Mouse (Mus musculus) liver, embryonic 14.5 days (tissue): ENCODE measurements around the gene Nckap5l. TPM values are rescaled to one million over a fixed set of nuclear protein-coding genes. Genes with fewer than 3 reads are reported as not detected.
"Not testable (repeated sequence)": the region's sequence is repeated elsewhere in the genome, so short reads cannot be mapped to it uniquely, and the experiment has no call there.

ENCODE experiments used
- ATAC-seq: fragments of 200-750 bp; cut with Nextera tagmentation; 2 replicates; pipeline ENCODE4 v1.8.0; 2017; ENCODE audit warnings: moderate number of reproducible peaks, mild to moderate bottlenecking, moderate library complexity; ENCODE audit not compliant: insufficient read depth
- DNase-seq, 3 experiments: peaks; one replicate each; pipeline ENCODE4 v3.0.0-alpha.2; 2012 to 2013; ENCODE audit warnings: low read depth in 3 of 3, low spot score in 3 of 3
- H3K27ac ChIP-seq: fragments of 300-500 bp; sonication (generic); 2 replicates; pipeline ENCODE4 v1.5.1; 2014; ENCODE audit warnings: moderate library complexity, mild to moderate bottlenecking, control low read depth, inconsistent platforms
- H3K27me3 ChIP-seq: fragments of 300-500 bp; sonication (generic); 2 replicates; pipeline ENCODE4 v1.6.1; 2014; ENCODE audit warnings: mild to moderate bottlenecking, low read length, moderate library complexity; ENCODE audit not compliant: control insufficient read depth, insufficient read depth
- H3K36me3 ChIP-seq: fragments of 300-500 bp; sonication (generic); replicated peaks from 2 replicates; pipeline ENCODE4 v1.6.1; 2014; ENCODE audit warnings: low read depth; ENCODE audit not compliant: control insufficient read depth, insufficient read depth
- H3K4me1 ChIP-seq, 2 experiments: fragments of 200-500 bp in 1 of 2; fragments of 300-500 bp in 1 of 2; sonication (generic) in 1 of 2; replicated peaks; 2 replicates each; pipeline ENCODE4 v1.6.1; 2012 to 2014; ENCODE audit warnings: antibody characterized with exemption in 1 of 2, inconsistent platforms in 1 of 2, low read length in 1 of 2; ENCODE audit not compliant: control insufficient read depth in 2 of 2, insufficient read depth in 2 of 2
- H3K4me2 ChIP-seq: fragments of 300-500 bp; sonication (generic); 2 replicates; pipeline ENCODE4 v1.6.1; 2014; ENCODE audit warnings: low read depth, mild to moderate bottlenecking, control low read depth, moderate library complexity
- H3K4me3 ChIP-seq, 2 experiments: fragments of 200-500 bp in 1 of 2; fragments of 300-500 bp in 1 of 2; sonication (generic) in 1 of 2; 2 replicates each; pipeline ENCODE4 v1.5.1; 2012 to 2014; ENCODE audit warnings: low read depth in 2 of 2, low read length in 2 of 2, mild to moderate bottlenecking in 2 of 2, control low read depth in 1 of 2, inconsistent platforms in 1 of 2, moderate library complexity in 1 of 2; ENCODE audit not compliant: insufficient read depth in 1 of 2
- H3K9ac ChIP-seq: fragments of 300-500 bp; sonication (generic); replicated peaks from 2 replicates; pipeline ENCODE4 v1.6.1; 2014; ENCODE audit warnings: mild to moderate bottlenecking, control low read depth, moderate library complexity
- H3K9me3 ChIP-seq: fragments of 300-500 bp; sonication (generic); 2 replicates; pipeline ENCODE4 v1.6.1; 2016; ENCODE audit warnings: low read length, mixed read lengths; ENCODE audit not compliant: control insufficient read depth
- CTCF ChIP-seq: IDR thresholded peaks from 2 replicates; pipeline ENCODE4 v1.5.1; 2016; ENCODE audit warnings: antibody characterized with exemption, low read depth, control low read depth
- EP300 ChIP-seq: IDR thresholded peaks from 2 replicates; pipeline ENCODE4 v1.6.1; 2016; ENCODE audit warnings: antibody characterized with exemption, low read depth
- WGBS: fragments of 180-500 bp; shearing (Covaris S2); extraction: QIAGEN DNeasy Blood & Tissue Kit; methylation state at CpG from one replicate; pipeline ENCODE4 v1.1.7; 2014; ENCODE audit not compliant: insufficient replicate concordance; 5-methylcytosine and 5-hydroxymethylcytosine counted together
- polyA plus RNA-seq, 2 experiments: library from polyadenylated mRNA; depleted of rRNA in 1 of 2; stranded (reverse) in 1 of 2; unstranded in 1 of 2; fragments of >200 nt; fragmentation: Nextera tagmentation in 1 of 2; extraction: Ambion mirVana in 1 of 2; gene quantifications; 2 replicates each; pipeline versions ENCODE4 v1.2.1 to v1.2.3; 2012 to 2014

The Nckap5l gene
- polyA plus RNA-seq, 2 experiments = 0.70 to 1.4 TPM

DNA sequence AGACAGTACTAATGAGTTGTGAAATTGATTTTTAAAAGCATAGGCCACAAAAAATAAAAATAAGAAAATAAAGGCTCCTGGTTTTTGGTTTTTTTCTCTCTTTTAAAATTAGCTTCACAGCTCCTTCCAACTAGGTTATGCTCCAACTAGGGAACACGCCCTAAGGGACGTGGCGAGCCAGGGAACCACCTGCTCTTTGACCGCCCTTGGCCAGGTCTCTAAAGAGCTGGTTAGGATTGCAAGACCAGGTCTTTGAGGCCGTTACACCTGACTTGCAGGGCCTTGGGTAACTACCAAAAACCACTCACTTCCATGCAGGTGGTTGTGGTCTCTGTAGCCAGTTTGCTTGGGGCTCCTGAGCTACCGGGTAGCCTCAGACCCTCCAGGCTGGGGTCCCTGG lies 65.6 kb downstream of the Nckap5l start:
- Histone ChIP-seq H3K4me1 (peaks cover 19 to 40% of the 10 kb centered on the region in 2 experiments), H3K9me3 (no peaks in the 10 kb centered on the region), H3K27ac (no peak overlapping the region), H3K9ac (peak overlapping the region; percentile 58), H3K4me3 (peak overlapping the region; percentile 72 to 91; a peak in 2 of 4 replicates), H3K27me3 (no peaks in the 10 kb centered on the region), H3K4me2 (peak overlapping the region; percentile 85), H3K36me3 (no peaks in the 10 kb centered on the region)
- ATAC-seq (no peak), DNase-seq (no peak)
- no peak for TF ChIP-seq EP300
- TF ChIP-seq CTCF = no peak
- 66% methylated on average over 6 of the region's 6 CpGs for WGBS

DNA sequence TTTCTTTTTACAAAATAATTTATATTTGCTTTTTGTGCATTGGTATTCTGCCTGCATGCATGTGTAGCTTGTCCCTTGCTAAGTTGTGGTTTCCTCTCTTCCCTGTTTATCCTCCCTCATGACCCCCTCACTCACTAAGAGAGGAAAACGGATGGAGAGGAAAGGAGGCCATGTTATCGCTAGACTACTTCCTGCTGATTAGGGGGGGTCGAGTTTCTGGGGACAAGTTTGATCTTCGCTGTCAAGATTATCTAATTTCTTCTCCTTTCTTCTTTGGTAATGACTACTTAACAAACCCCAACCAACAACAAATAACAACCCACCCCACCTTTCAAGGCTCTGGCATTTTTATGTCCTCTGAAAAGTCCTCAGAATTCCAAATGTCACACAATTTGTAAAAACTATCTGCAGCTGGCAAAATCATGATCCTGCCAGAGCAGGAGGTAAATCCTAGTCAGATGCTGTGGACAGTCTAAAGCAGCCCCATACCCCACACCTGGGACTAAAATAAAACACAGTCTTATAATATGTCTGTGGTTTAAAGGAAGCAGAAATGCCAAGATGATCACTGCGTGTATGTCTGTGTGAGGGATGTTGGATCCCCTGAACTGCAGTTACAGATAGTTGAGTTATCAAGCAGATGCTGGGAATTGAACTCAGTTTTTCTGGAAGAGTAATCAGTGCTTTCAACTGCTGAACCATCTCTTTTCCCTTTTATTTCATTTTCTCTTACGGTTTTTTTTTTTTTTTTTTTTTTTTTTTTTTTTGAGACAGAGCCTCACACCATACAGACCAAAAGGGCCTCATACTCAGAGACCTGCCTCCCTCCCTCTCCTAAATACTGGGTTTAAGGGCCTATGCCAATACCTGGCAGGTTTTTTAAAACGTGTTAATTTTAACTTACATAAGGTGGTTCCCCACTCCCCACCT lies 66.8 kb downstream of the Nckap5l start:
- H3K9me3 ChIP-seq = no peaks in the 10 kb centered on the region
- H3K4me1 ChIP-seq = peaks cover 8 to 33% of the 10 kb centered on the region in 2 experiments
- H3K27ac ChIP-seq = no peak overlapping the region
- no peak overlapping the region for H3K9ac ChIP-seq
- no peaks in the 10 kb centered on the region for H3K27me3 ChIP-seq
- WGBS = 18% methylated on average over 7 of the region's 7 CpGs
- TF ChIP-seq EP300 (no peak), CTCF (no peak)
- ATAC-seq (no peak), DNase-seq (no peak)
- no peaks in the 10 kb centered on the region for H3K36me3 ChIP-seq
- no peak overlapping the region for H3K4me3 ChIP-seq
- no peak overlapping the region for H3K4me2 ChIP-seq

DNA sequence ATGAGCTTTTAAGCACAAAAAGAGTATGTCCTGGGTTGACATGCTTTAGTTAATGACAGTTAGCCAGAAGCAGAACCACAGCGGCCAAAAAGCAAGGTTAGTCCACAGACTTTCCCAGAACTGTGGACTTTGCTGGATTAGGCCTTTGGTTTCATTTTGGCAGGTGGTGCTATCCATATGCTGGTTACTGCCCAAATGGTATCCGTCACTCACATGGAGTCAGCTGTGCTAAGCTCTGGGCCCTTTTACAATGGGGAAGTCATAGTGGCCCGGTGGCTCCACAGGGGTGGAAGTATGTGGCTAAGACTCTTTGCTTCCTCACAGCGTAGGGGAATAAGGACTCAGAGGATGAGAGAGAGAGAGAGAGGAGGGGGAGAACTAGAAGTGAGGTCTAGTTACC lies 69.6 kb downstream of the Nckap5l start:
- Histone ChIP-seq H3K4me2 (no peak overlapping the region), H3K4me3 (no peak overlapping the region), H3K36me3 (no peaks in the 10 kb centered on the region), H3K27me3 (no peaks in the 10 kb centered on the region), H3K9me3 (no peaks in the 10 kb centered on the region), H3K4me1 (peaks cover 0 to 22% of the 10 kb centered on the region in 2 experiments; a peak in 3 of 4 replicates), H3K9ac (no peak overlapping the region), H3K27ac (no peak overlapping the region)
- TF ChIP-seq CTCF (no peak), EP300 (no peak)
- ATAC-seq (no peak), DNase-seq (no peak)
- 46% methylated on average over 4 of the region's 4 CpGs for WGBS

DNA sequence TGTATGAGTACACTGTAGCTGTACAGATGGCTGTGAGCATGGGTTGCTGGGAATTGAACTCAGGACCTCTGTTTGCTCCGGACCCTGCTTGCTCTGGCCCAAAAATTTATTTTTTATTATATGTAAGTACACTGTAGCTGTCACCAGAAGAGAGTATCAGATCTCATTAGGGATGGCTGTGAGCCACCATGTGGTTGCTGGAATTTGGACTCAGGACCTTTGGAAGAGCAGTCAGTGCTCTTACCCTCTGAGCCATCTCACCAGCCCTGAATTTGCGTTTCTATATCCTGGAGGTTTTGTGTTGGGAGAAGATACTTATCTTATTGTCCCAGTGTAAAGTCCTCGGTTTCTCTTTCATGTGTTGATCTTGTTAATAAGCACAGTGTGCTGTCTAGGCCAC lies 70.8 kb downstream of the Nckap5l start:
- Histone ChIP-seq H3K4me2 (no peak overlapping the region), H3K9ac (no peak overlapping the region), H3K27ac (no peak overlapping the region), H3K4me1 (peaks cover 0 to 16% of the 10 kb centered on the region in 2 experiments; a peak in 3 of 4 replicates), H3K9me3 (no peaks in the 10 kb centered on the region), H3K36me3 (no peaks in the 10 kb centered on the region), H3K27me3 (no peaks in the 10 kb centered on the region), H3K4me3 (no peak overlapping the region)
- 48% methylated on average over 3 of the region's 3 CpGs for WGBS
- no peak for TF ChIP-seq CTCF
- TF ChIP-seq EP300 = no peak
- ATAC-seq = no peak
- DNase-seq = no peak

DNA sequence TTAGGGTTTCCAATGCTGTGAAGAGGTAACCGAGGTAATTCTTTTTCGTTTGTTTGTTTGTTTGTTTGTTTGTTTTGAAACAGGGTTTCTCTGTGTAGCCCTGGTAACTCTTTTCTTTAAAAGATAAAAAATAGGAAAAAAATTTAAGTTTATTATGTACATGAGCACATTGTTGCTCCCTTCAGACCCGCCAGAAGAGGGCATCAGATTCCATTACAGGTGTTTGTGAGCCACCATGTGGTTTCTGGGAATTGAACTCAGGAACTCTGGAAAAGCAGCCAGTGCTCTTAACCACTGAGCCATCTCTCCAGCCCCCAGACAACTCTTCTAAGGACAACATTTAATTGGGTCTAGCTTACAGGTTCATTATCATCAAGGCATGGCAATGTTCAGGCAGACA lies 71.4 kb downstream of the Nckap5l start:
- not testable (repeated sequence) for H3K36me3 ChIP-seq, H3K27me3 ChIP-seq, ATAC-seq, H3K4me2 ChIP-seq, H3K27ac ChIP-seq, H3K4me3 ChIP-seq, H3K9ac ChIP-seq, DNase-seq, H3K9me3 ChIP-seq
- peaks cover 0 to 13% of the 10 kb centered on the region in 2 experiments; a peak in 3 of 4 replicates for H3K4me1 ChIP-seq
- 58% methylated on average over 3 of the region's 3 CpGs for WGBS
